Mouse (Mus musculus): ENCODE data around the gene Olfr1313.
A peak's percentile ranks its signal among the peaks of the same experiment; 100 is the strongest.

The Olfr1313 gene

GRCm38 (mm10) chr2:112077743-112078142, at the start of gene Olfr1313:
Gene Olfr1313 (minus strand): TSS chr2:112077843.
- no peak for DNase-seq

- no peak for DNase-seq
Observed at GRCm38 (mm10) chr2:112115340-112115739, 37.7 kb upstream of the Olfr1313 start, which contains the start of gene Olfr1315-ps1. Gene Olfr1315-ps1 (minus strand): TSS chr2:112115440.

- DNase-seq = no peak
Observed at GRCm38 (mm10) chr2:112096681-112097080, 19.0 kb upstream of the Olfr1313 start, which contains the start of gene Olfr1314. Gene Olfr1314 (minus strand): TSS chr2:112096781.

GRCm38 (mm10) chr2:112050138-112050537, 27.5 kb downstream of the Olfr1313 start, which contains the start of gene Olfr1312:
Gene Olfr1312 (minus strand): TSS chr2:112050238.
- no peak for DNase-seq

- DNase-seq = peak in 1 of 2 experiments; percentile 17
Observed at GRCm38 (mm10) chr2:112026971-112027370, 50.7 kb downstream of the Olfr1313 start.

- DNase-seq = no peak
Observed at GRCm38 (mm10) chr2:112024312-112024711, 53.3 kb downstream of the Olfr1313 start, which contains the start of gene Olfr1311. Gene Olfr1311 (minus strand): TSS chr2:112024412.
